Mouse (Mus musculus): ENCODE results near the gene Utp3. TPM values are rescaled to one million over a fixed set of nuclear protein-coding genes. Genes with fewer than 3 reads are reported as not detected.

Utp3 gene
- polyA plus RNA-seq, 1 experiment from 2014 or later = 36.4 TPM

DNA sequence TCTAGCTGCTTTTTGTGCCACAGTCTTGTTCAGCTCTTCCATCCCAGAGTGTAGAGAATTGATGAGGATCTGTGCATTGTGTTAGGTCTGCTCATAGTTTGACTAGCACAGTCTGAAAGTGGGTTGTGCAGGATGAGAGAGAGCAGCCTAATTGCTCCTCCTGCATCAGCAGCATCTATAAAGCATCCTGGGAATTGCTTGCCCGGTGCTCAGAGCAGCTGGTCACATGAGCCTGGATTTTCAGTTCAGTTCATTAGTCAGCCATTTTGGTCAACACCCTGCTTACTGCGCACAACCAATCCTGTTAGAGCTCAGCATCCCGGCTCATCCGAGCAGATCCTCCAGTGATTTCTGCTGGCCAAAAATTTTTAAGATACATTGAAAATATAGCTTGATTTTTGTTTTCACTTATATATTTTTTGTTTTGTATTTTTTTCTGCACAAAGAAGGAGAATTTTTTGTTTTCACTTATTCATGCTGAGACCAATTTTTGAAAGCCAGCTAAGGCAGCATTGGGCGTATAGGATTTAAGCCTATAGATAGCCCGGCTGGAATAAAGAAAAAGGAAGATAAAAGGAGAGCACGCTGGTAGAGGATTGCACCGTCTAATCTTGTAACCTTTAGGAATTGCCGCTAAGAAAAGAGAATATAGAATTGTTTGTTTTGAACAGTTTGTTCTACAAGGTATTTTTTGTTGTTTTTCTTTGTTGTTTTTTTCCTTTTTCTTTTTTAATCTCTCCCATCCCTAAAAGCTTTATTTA, 29.2 kb downstream of the Utp3 start:
- H3K4me2 ChIP-seq (replicated peaks; ENCODE audit: low read depth, low read length) = no peak overlapping the region
- no peaks in the 10 kb centered on the region for H3K9me3 ChIP-seq (ENCODE audit: low read length)
- H3K27ac ChIP-seq (ENCODE audit: low read length) = no peak overlapping the region
- 76% methylated on average over 9 of the region's 9 CpGs for WGBS
- no peaks in the 10 kb centered on the region for H3K36me3 ChIP-seq (ENCODE audit: insufficient read depth, low read length)
- TF ChIP-seq EP300 (IDR thresholded peaks at IDR 0.05) (no peak), CTCF (IDR thresholded peaks at IDR 0.05) (no peak)
- H3K4me1 ChIP-seq (ENCODE audit: insufficient read depth, low read depth, low read length) = peaks cover 9% of the 10 kb centered on the region
- H3K27me3 ChIP-seq (replicated peaks; ENCODE audit: insufficient read depth, low read length) = no peaks in the 10 kb centered on the region
- no peak overlapping the region for H3K4me3 ChIP-seq (ENCODE audit: low read depth, low read length)
- ATAC-seq (no peak), DNase-seq (ENCODE audit: low spot score) (no peak)
- H3K9ac ChIP-seq (replicated peaks; ENCODE audit: low read depth) = no peak overlapping the region

DNA sequence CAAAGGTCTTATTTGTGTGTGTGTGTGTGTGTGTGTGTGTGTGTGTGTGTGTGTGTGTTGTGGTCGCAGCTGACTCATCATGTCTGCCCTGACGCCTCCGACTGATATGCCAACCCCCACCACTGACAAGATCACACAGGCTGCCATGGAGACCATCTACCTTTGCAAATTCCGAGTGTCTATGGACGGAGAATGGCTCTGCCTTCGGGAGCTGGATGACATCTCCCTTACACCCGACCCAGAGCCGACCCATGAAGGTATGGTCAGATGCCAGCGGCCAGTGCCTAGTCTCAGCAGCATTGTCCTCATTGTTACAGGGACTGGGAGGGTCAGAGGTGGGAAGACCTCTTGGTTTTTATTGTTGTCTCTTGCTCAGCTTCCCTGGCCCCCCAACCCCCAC, 29.8 kb downstream of the Utp3 start:
- TF ChIP-seq EP300 (IDR thresholded peaks at IDR 0.05) (no peak), CTCF (IDR thresholded peaks at IDR 0.05) (no peak)
- 52% methylated on average over 9 of the region's 9 CpGs for WGBS
- Histone ChIP-seq H3K36me3 (ENCODE audit: insufficient read depth, low read length) (no peaks in the 10 kb centered on the region), H3K4me2 (replicated peaks; ENCODE audit: low read depth, low read length) (no peak overlapping the region), H3K9ac (replicated peaks; ENCODE audit: low read depth) (no peak overlapping the region), H3K9me3 (ENCODE audit: low read length) (no peaks in the 10 kb centered on the region), H3K27ac (ENCODE audit: low read length) (no peak overlapping the region), H3K4me3 (ENCODE audit: low read depth, low read length) (no peak overlapping the region), H3K27me3 (replicated peaks; ENCODE audit: insufficient read depth, low read length) (no peaks in the 10 kb centered on the region), H3K4me1 (ENCODE audit: insufficient read depth, low read depth, low read length) (peaks cover 9% of the 10 kb centered on the region)
- ATAC-seq (no peak), DNase-seq (ENCODE audit: low spot score) (no peak)

DNA sequence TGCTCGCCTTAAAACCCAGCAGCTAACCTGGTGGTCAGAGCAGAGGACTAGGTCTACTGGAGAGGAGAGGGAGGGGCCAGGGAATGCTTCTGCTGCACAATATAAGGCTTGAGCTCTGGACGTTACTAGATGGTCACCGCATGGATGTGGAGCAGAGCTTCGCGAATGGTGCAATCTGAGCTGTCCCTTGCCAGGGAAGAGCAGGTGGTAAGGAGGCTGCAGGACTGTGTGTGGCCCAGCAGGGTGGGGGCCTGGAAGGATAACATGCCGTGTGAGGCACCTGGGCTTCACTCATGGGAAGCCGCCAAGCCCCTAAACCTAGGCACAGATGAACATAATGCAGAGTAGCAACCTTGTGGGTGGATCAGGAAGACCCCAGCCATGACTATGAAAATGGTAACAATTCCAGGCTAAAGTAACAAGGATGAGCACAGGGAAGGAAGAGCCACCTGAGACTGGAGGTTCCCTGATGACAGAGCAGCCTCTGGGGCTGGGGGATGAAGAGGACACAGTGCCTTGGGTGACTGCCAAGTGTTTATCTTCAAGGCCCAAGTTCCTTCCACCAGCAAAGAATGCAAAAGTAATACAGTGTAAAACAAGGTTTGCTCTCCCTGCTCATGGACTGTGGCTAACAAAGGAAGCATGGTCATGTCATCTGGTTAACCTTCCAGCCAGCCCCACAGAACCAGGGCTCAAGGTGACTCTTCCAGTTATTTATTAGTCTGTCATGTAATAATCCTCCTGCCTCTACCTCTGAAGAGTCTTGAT, 32.3 kb downstream of the Utp3 start:
- H3K9me3 ChIP-seq (ENCODE audit: low read length) = no peaks in the 10 kb centered on the region
- no peak for DNase-seq (ENCODE audit: low spot score)
- H3K9ac ChIP-seq (replicated peaks; ENCODE audit: low read depth) = no peak overlapping the region

DNA sequence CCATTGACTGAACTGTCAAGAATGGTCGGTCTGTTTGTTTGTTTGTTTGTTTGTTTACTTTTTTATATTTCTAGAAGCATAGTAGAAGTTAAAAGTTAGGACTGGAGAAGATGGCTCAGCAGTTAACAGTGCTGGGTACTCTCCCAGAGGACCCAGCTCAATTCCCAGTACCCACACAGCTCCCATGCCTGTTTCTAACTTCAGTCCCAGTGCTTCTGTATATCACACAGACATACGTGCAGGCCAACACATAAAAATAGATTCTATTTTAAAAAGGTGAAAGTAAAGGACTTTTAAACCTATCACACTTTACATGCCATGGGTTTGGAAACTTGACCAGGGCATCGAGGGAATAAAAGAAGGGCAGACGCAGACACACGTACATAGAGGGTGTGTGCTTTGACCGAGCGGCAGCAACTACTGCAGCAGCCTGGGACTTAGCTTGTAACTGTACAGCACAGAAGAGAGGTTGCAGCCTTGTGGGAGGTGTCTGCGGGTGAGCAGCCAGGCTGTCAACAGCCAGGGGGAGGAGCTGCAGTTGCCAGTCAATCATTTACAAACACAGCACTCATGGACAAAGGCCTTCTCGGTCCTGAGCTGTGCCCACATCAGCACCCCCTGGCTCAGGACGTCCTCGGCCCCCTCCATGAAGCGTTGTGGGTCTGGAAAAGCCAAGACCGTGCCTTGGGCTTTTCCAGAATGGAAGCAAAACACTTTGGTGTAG, 33.1 kb downstream of the Utp3 start:
- Histone ChIP-seq H3K4me1 (ENCODE audit: insufficient read depth, low read depth, low read length) (peaks cover 9% of the 10 kb centered on the region), H3K27me3 (replicated peaks; ENCODE audit: insufficient read depth, low read length) (no peaks in the 10 kb centered on the region), H3K9me3 (ENCODE audit: low read length) (no peaks in the 10 kb centered on the region), H3K4me2 (replicated peaks; ENCODE audit: low read depth, low read length) (peak overlapping the region; percentile 17; the same call in 1 of the 2 replicates), H3K4me3 (ENCODE audit: low read depth, low read length) (no peak overlapping the region), H3K36me3 (ENCODE audit: insufficient read depth, low read length) (no peaks in the 10 kb centered on the region), H3K9ac (replicated peaks; ENCODE audit: low read depth) (no peak overlapping the region), H3K27ac (ENCODE audit: low read length) (no peak overlapping the region)
- WGBS = 37% methylated on average over 13 of the region's 13 CpGs
- peak; percentile 74 for DNase-seq (ENCODE audit: low spot score)
- peak; percentile 89 for ATAC-seq
- no peak for TF ChIP-seq EP300 (IDR thresholded peaks at IDR 0.05)
- no peak for TF ChIP-seq CTCF (IDR thresholded peaks at IDR 0.05)

More for the DNA sequence above, 32.3 kb downstream of the Utp3 start:
- no peak for ATAC-seq
- no peak overlapping the region for H3K27ac ChIP-seq (ENCODE audit: low read length)
- H3K4me3 ChIP-seq (ENCODE audit: low read depth, low read length) = no peak overlapping the region
- H3K27me3 ChIP-seq (replicated peaks; ENCODE audit: insufficient read depth, low read length) = no peaks in the 10 kb centered on the region
- WGBS = 67% methylated on average over 7 of the region's 7 CpGs
- TF ChIP-seq CTCF (IDR thresholded peaks at IDR 0.05) = no peak
- no peak for TF ChIP-seq EP300 (IDR thresholded peaks at IDR 0.05)
- peaks cover 9% of the 10 kb centered on the region for H3K4me1 ChIP-seq (ENCODE audit: insufficient read depth, low read depth, low read length)
- no peak overlapping the region for H3K4me2 ChIP-seq (replicated peaks; ENCODE audit: low read depth, low read length)
- no peaks in the 10 kb centered on the region for H3K36me3 ChIP-seq (ENCODE audit: insufficient read depth, low read length)

DNA sequence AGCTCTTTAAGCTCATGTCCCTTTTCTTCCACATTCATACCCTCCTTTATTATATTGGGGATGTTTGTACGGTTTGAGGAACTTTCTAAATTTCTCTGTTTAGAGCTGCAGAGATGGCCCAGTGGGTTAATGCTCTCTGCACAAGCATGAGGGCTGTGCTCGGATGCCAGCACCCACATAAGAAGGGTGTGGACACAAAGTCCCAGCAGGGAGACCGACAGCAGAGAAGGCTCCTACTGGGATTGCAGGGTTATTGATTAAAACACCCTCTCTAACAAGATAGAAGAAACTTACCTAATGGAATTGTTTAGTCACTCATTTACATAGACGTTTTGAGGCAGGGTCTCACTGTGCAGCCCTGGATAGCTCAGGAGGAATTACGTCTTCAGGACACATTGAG, 34.2 kb downstream of the Utp3 start:
- Histone ChIP-seq H3K36me3 (ENCODE audit: insufficient read depth, low read length) (no peaks in the 10 kb centered on the region), H3K9ac (replicated peaks; ENCODE audit: low read depth) (no peak overlapping the region), H3K27me3 (replicated peaks; ENCODE audit: insufficient read depth, low read length) (no peaks in the 10 kb centered on the region), H3K9me3 (ENCODE audit: low read length) (no peaks in the 10 kb centered on the region), H3K4me3 (ENCODE audit: low read depth, low read length) (no peak overlapping the region), H3K4me2 (replicated peaks; ENCODE audit: low read depth, low read length) (no peak overlapping the region), H3K27ac (ENCODE audit: low read length) (no peak overlapping the region), H3K4me1 (ENCODE audit: insufficient read depth, low read depth, low read length) (peaks cover 9% of the 10 kb centered on the region)
- DNase-seq (ENCODE audit: low spot score) = no peak
- TF ChIP-seq CTCF (IDR thresholded peaks at IDR 0.05) (no peak), EP300 (IDR thresholded peaks at IDR 0.05) (no peak)
- no peak for ATAC-seq
- 74% methylated on average over 5 of the region's 5 CpGs for WGBS

All from lung, postnatal 0 days (tissue).